Mouse (Mus musculus) midbrain, embryonic 15.5 days (tissue): ENCODE results near the gene Cbx4. TPM values are rescaled to one million over a fixed set of nuclear protein-coding genes. Genes with fewer than 3 reads are reported as not detected.

Experiments used
- ATAC-seq: fragments of 200-750 bp; cut with Nextera tagmentation; replicated peaks from 2 replicates; pipeline ENCODE4 v1.8.0; 2017; ENCODE audit warnings: moderate TSS enrichment
- H3K27ac ChIP-seq: fragments of 300-500 bp; sonication (generic); 2 replicates; pipeline ENCODE4 v1.5.1; 2015; ENCODE audit warnings: mild to moderate bottlenecking, inconsistent platforms
- H3K27me3 ChIP-seq: fragments of 300-500 bp; sonication (generic); replicated peaks from 2 replicates; pipeline ENCODE4 v1.6.1; 2015; ENCODE audit warnings: inconsistent platforms
- H3K36me3 ChIP-seq: fragments of 300-500 bp; sonication (generic); replicated peaks from 2 replicates; pipeline ENCODE4 v1.6.1; 2015; ENCODE audit warnings: inconsistent platforms
- H3K4me1 ChIP-seq: fragments of 300-500 bp; sonication (generic); 2 replicates; pipeline ENCODE4 v1.6.1; 2015; ENCODE audit warnings: inconsistent platforms
- H3K4me2 ChIP-seq: fragments of 300-500 bp; sonication (generic); 2 replicates; pipeline ENCODE4 v1.6.1; 2015; ENCODE audit warnings: inconsistent platforms, mild to moderate bottlenecking, moderate library complexity
- H3K4me3 ChIP-seq: fragments of 300-500 bp; sonication (generic); 2 replicates; pipeline ENCODE4 v1.5.1; 2015; ENCODE audit warnings: mild to moderate bottlenecking, inconsistent platforms
- H3K9ac ChIP-seq: fragments of 300-500 bp; sonication (generic); 2 replicates; pipeline ENCODE4 v1.6.1; 2015; ENCODE audit warnings: mild to moderate bottlenecking, inconsistent platforms
- H3K9me3 ChIP-seq: fragments of 300-500 bp; sonication (generic); 2 replicates; pipeline ENCODE4 v1.6.1; 2016; ENCODE audit warnings: inconsistent platforms
- WGBS: fragments of 180-500 bp; shearing (Covaris S2); methylation state at CpG from one replicate; pipeline ENCODE4 v1.1.7; 2015; ENCODE audit warnings: mixed read lengths; 5-methylcytosine and 5-hydroxymethylcytosine counted together
- polyA plus RNA-seq: library from polyadenylated mRNA; unstranded; fragments of >200 nt; fragmentation: Nextera tagmentation; extraction: Ambion mirVana; gene quantifications from 2 replicates; pipeline ENCODE4 v1.2.1, GENCODE M21; 2015

Cbx4 gene
- polyA plus RNA-seq, 1 experiment from 2014 or later: 24.7 TPM

GRCm38 (mm10) chr11:119040600-119041324 is 45.3 kb downstream of the Cbx4 start, which contains the start of gene Cbx8:
TSS of gene Cbx8 (minus strand) at chr11:119040969.
- WGBS: under 1% methylated on average over 63 of the region's 63 CpGs
- Histone ChIP-seq H3K27ac (peak within 1 kb of the TSS; percentile 96), H3K9ac (peak within 1 kb of the TSS; percentile 91), H3K4me2 (peak within 1 kb of the TSS; percentile 90), H3K4me3 (peak within 1 kb of the TSS; percentile 79), H3K36me3 (peaks cover 5% of the 10 kb centered on the region), H3K9me3 (no peaks in the 10 kb centered on the region), H3K4me1 (peaks cover 64% of the 10 kb centered on the region), H3K27me3 (peaks cover 70% of the 10 kb centered on the region)
- ATAC-seq: peak; percentile 93

DNA sequence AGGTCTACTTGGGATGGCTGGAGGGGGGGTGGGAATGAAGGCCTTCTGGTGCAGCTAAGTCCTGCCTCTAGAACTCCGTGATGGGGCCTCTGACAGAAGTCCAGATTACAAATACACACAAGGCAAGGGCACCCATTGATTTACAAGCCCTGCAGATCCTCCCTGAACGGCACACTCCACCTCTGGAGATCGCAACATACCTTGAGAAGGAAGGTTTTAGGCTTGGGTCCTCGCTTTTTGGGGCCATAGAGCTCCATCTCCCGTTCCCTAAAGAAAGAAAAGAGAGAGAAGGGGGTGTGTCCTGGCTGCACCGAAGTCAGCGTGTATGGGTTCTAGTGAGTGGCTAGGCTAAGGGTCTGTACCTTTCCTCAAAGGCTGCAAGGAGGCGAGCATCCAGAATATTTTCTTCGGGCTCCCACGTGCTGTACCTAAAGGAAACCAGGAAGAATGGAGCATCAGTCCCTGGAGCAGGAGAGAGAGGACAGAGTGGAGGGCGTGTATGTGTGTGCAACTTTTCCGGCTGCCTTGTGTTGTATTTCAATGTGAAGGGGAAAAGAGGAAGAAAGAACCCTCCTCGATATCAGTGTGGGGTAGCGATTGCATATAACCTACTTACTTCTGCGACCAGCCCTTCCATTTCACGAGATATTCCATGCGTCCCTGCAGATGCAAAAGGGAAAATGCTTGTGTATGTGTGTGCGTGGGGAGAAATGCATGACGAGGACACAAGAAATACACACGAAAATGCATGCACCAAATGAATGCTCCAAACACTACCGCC is 46.1 kb downstream of the Cbx4 start:
- Histone ChIP-seq H3K36me3 (peaks cover 5% of the 10 kb centered on the region), H3K4me1 (peaks cover 69% of the 10 kb centered on the region), H3K4me2 (peak overlapping the region; percentile 90), H3K27me3 (peaks cover 69% of the 10 kb centered on the region), H3K27ac (peak overlapping the region; percentile 96), H3K9me3 (no peaks in the 10 kb centered on the region), H3K4me3 (peak overlapping the region; percentile 79), H3K9ac (peak overlapping the region; percentile 91)
- WGBS: 5% methylated on average over 21 of the region's 21 CpGs
- ATAC-seq: no peak

GRCm38 (mm10) chr11:119038744-119039484 is 47.1 kb downstream of the Cbx4 start:
- 38% methylated on average over 22 of the region's 22 CpGs for WGBS
- Histone ChIP-seq H3K4me1 (peaks cover 74% of the 10 kb centered on the region), H3K9ac (no peak overlapping the region), H3K27me3 (peaks cover 66% of the 10 kb centered on the region), H3K36me3 (peaks cover 5% of the 10 kb centered on the region), H3K27ac (no peak overlapping the region), H3K9me3 (no peaks in the 10 kb centered on the region), H3K4me2 (peak overlapping the region; percentile 90; the same call in 1 of the 2 replicates), H3K4me3 (no peak overlapping the region)
- ATAC-seq: no peak

GRCm38 (mm10) chr11:119037780-119038401 is 48.1 kb downstream of the Cbx4 start:
- H3K27me3 ChIP-seq: peaks cover 61% of the 10 kb centered on the region
- 15% methylated on average over 18 of the region's 18 CpGs for WGBS

DNA sequence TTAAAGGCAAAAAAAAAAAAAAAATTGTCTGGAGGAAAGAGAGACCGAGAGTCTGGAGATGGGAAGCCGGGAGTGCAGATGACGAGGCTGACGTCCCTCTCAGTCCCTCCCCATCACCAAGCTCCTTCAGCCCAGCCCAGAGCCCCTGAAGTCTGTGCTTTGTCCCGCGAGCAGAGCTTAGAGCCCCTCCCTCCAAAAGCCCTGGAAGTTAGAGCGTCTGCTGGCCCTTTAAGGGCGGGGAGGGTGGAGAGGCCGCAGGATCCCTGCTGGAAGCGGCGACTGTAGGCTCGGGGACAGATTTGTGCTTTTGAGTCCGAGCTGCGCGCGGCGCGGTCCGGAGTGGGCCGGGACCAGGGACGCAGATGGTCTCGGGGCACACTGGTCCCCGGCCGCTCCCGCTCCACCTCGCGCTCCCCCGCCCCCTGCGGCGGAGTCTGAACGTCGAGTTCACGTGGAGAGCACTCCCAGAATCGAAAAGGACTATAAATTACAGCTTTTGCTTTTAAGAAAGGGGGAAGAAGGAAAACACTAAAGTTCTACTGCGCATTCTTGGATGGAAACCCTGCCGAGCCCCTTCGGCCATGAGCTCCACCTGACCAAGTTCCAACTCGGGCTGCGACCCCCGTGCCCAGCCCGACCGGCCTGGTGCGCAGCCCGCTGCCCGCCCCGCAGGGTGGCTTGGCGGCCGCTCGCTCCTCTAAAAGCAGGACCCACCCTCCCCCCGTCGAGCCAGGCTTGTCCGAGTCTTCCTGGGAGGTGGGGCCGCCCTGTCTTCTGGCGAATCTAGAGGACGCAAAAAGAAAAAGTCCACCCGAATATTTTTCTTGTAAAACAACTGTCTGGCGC is 48.9 kb downstream of the Cbx4 start:
- H3K4me1 ChIP-seq: peaks cover 69% of the 10 kb centered on the region
- H3K27me3 ChIP-seq: peaks cover 55% of the 10 kb centered on the region
- H3K36me3 ChIP-seq: peaks cover 5% of the 10 kb centered on the region
- H3K27ac ChIP-seq: no peak overlapping the region
- no peak overlapping the region; the same call in 1 of the 2 replicates for H3K9ac ChIP-seq
- no peaks in the 10 kb centered on the region for H3K9me3 ChIP-seq
- ATAC-seq: no peak
- peak overlapping the region; percentile 56 for H3K4me2 ChIP-seq
- WGBS: 9% methylated on average over 57 of the region's 57 CpGs
- peak overlapping the region; percentile 36 for H3K4me3 ChIP-seq

More at GRCm38 (mm10) chr11:119037780-119038401, 48.1 kb downstream of the Cbx4 start:
- Histone ChIP-seq H3K4me1 (peaks cover 75% of the 10 kb centered on the region), H3K4me3 (peak overlapping the region; percentile 36), H3K27ac (no peak overlapping the region), H3K9ac (no peak overlapping the region), H3K36me3 (peaks cover 5% of the 10 kb centered on the region), H3K4me2 (peak overlapping the region; percentile 56), H3K9me3 (no peaks in the 10 kb centered on the region)
- no peak for ATAC-seq

DNA sequence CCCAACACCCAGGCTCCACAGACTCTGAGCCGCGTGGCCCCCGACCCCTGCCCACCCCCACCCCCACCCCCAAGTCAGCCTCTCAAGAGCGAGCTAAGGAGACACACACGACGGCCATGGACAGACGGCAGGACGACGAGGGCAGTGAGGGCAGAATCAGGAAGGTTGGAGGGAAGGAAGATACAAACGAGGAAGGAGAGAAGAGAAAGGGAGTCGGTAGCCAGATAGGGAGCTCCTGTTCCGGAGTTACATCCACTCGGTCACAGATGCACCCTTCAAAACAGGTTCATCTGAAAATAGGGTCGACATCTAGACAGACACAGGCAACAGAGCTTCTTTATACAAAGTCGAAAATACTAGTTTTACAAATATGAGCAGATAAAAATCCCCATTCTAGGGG is 49.6 kb downstream of the Cbx4 start:
- Histone ChIP-seq H3K9ac (no peak overlapping the region), H3K27ac (no peak overlapping the region), H3K9me3 (no peaks in the 10 kb centered on the region), H3K36me3 (peaks cover 5% of the 10 kb centered on the region), H3K4me2 (no peak overlapping the region; the same call in 1 of the 2 replicates), H3K4me3 (no peak overlapping the region), H3K4me1 (peaks cover 62% of the 10 kb centered on the region), H3K27me3 (peaks cover 49% of the 10 kb centered on the region)
- ATAC-seq: no peak
- WGBS: 10% methylated on average over 15 of the region's 15 CpGs

DNA sequence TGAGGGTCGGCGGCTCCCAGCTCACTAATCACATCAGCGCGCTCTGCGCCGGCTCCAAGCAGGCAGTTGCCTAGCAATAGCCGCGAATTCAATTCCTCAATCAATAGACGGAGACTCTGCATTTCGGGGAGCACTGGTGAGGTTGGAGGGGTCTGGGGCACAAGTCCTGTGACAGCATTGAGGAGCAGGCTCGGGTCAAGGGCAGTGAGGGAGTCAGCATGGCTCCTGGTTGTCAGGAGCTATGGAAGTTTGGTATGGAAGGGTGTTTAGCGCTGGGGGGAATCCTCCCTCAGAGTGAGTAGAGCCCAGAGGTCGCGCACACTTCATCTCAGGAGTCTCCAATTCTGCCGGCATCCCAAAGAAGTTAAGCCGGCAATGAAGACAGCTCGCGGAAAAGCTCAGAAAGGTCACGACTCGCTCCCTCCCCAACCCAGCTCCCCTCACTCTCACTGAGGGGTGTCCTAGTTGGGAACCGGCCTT is 50.3 kb downstream of the Cbx4 start:
- H3K9me3 ChIP-seq: no peaks in the 10 kb centered on the region
- no peak overlapping the region for H3K9ac ChIP-seq
- ATAC-seq: no peak
- H3K27me3 ChIP-seq: peaks cover 49% of the 10 kb centered on the region
- H3K27ac ChIP-seq: no peak overlapping the region
- peaks cover 6% of the 10 kb centered on the region for H3K36me3 ChIP-seq
- WGBS: 6% methylated on average over 21 of the region's 21 CpGs
- H3K4me1 ChIP-seq: peaks cover 62% of the 10 kb centered on the region
- H3K4me2 ChIP-seq: peak overlapping the region; percentile 17
- 0 out of 2 replicates have a peak overlapping the region, but pooled peaks have one; percentile 6 for H3K4me3 ChIP-seq

DNA sequence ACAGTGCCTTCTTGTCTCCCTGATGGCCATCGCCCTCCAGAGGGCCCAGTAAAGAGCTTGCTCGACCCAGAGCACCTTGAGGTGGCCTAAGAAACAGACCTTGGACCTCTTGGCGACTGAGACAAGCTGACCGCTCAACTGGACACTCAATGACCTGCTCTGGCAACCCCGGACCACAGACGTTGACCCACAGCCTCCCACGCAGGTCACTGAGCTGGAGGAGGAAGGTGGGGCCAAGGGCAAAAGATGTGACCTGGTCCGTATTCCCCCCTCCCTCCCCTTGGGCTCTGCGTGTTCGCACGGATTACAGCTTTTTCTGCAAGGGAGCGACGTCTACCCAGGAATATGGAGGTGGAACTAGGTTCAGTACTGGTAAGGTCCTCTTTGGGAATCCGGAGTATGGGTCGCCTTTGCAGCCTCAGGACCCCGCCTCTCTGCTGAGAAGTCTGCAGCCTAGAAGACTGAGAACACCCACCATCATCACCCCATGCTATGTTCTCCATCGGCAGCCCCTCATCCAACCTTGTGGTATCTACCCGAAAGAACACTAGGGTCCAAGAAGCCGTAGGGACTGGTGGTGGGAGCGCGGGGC is 50.8 kb downstream of the Cbx4 start:
- no peak overlapping the region for H3K27ac ChIP-seq
- peaks cover 8% of the 10 kb centered on the region for H3K36me3 ChIP-seq
- H3K4me1 ChIP-seq: peaks cover 60% of the 10 kb centered on the region
- H3K9ac ChIP-seq: no peak overlapping the region
- no peaks in the 10 kb centered on the region for H3K9me3 ChIP-seq
- no peak for ATAC-seq
- H3K4me2 ChIP-seq: peak overlapping the region; percentile 17
- 0 out of 2 replicates have a peak overlapping the region, but pooled peaks have one; percentile 6 for H3K4me3 ChIP-seq
- 4% methylated on average over 21 of the region's 21 CpGs for WGBS
- peaks cover 49% of the 10 kb centered on the region for H3K27me3 ChIP-seq

- H3K27me3 ChIP-seq: peaks cover 49% of the 10 kb centered on the region
Measured at GRCm38 (mm10) chr11:119034635-119035034, 51.4 kb downstream of the Cbx4 start.

GRCm38 (mm10) chr11:119033874-119034558 is 52.0 kb downstream of the Cbx4 start:
- Histone ChIP-seq H3K27ac (no peak overlapping the region), H3K4me2 (peak overlapping the region; percentile 38), H3K27me3 (peaks cover 46% of the 10 kb centered on the region), H3K36me3 (peaks cover 8% of the 10 kb centered on the region), H3K4me3 (0 out of 2 replicates have a peak overlapping the region, but pooled peaks have one; percentile 1), H3K9ac (0 out of 2 replicates have a peak overlapping the region, but pooled peaks have one; percentile 2), H3K4me1 (peaks cover 49% of the 10 kb centered on the region), H3K9me3 (no peaks in the 10 kb centered on the region)
- 0 out of 2 replicates have a peak, but pooled peaks have one; percentile 15 for ATAC-seq
- WGBS: 2% methylated on average over 26 of the region's 26 CpGs

More at GRCm38 (mm10) chr11:119034635-119035034, 51.4 kb downstream of the Cbx4 start:
- Histone ChIP-seq H3K9ac (0 out of 2 replicates have a peak overlapping the region, but pooled peaks have one; percentile 2), H3K4me1 (peaks cover 55% of the 10 kb centered on the region), H3K4me2 (peak overlapping the region; percentile 38), H3K27ac (no peak overlapping the region), H3K4me3 (0 out of 2 replicates have a peak overlapping the region, but pooled peaks have one; percentile 1), H3K36me3 (peaks cover 8% of the 10 kb centered on the region), H3K9me3 (no peaks in the 10 kb centered on the region)
- WGBS: 8% methylated on average over 19 of the region's 19 CpGs
- ATAC-seq: no peak
